Mouse (Mus musculus): ENCODE measurements around the gene Popdc3.

GRCm38 (mm10) chr10:45129105-45129504 lies 48.8 kb upstream of the Popdc3 start:
- TF ChIP-seq POLR2A (IDR thresholded peaks at IDR 0.05; ENCODE audit: control insufficient read depth, extremely low read depth, insufficient read depth, low read length, poor library complexity) (no peak), CTCF (IDR thresholded peaks at IDR 0.05; ENCODE audit: borderline replicate concordance, control insufficient read depth, extremely low read depth, insufficient read depth, low read length, poor library complexity) (no peak)
